Mouse (Mus musculus): ENCODE data around the gene Slc9a9.

- TF ChIP-seq CTCF (IDR thresholded peaks at IDR 0.05; ENCODE audit: insufficient read depth, low read length): no peak
- TF ChIP-seq POLR2A (IDR thresholded peaks at IDR 0.05; ENCODE audit: borderline replicate concordance, extremely low read depth, low read depth, low read length): no peak
These were observed 450.4 kb downstream of the Slc9a9 start for GRCm38 (mm10) chr9:95120062-95120461.
